Mouse (Mus musculus): ENCODE measurements around the gene Cldnd2. TPM values are rescaled to one million over a fixed set of nuclear protein-coding genes. Genes with fewer than 3 reads are reported as not detected.

Cldnd2 gene
- total and polyA plus RNA-seq, 2 experiments from 2014 or later = not detected

- no peak within 1 kb of the TSS for H3K27ac ChIP-seq (ENCODE audit: low read depth, low read length)
- H3K9me3 ChIP-seq (ENCODE audit: low read length) = no peaks in the 10 kb centered on the region
- H3K4me2 ChIP-seq (ENCODE audit: low read depth) = no peak within 1 kb of the TSS
- H3K36me3 ChIP-seq (ENCODE audit: insufficient read depth) = no peaks in the 10 kb centered on the region
- no peak for DNase-seq
- ATAC-seq = no peak
- TF ChIP-seq CTCF (IDR thresholded peaks at IDR 0.05; ENCODE audit: low read depth) = no peak
- no peaks in the 10 kb centered on the region for H3K4me1 ChIP-seq (ENCODE audit: insufficient read depth)
- no peak within 1 kb of the TSS for H3K4me3 ChIP-seq (ENCODE audit: low read depth, low read length)
- H3K27me3 ChIP-seq (ENCODE audit: insufficient read depth, low read length) = no peaks in the 10 kb centered on the region
- WGBS = 79% methylated on average over 10 of the region's 10 CpGs
- H3K9ac ChIP-seq = no peak within 1 kb of the TSS
Observed at GRCm38 (mm10) chr7:43436341-43437255, 4.0 kb upstream of the Cldnd2 start, which contains the start of gene Nkg7. Gene Nkg7, plus strand, starts transcription at chr7:43437073.

- Histone ChIP-seq H3K4me3 (ENCODE audit: low read depth, low read length) (no peak overlapping the region), H3K9me3 (ENCODE audit: low read length) (no peaks in the 10 kb centered on the region), H3K36me3 (ENCODE audit: insufficient read depth) (no peaks in the 10 kb centered on the region), H3K4me1 (ENCODE audit: insufficient read depth) (peaks cover 4% of the 10 kb centered on the region; the same call in 1 of the 2 replicates), H3K9ac (no peak overlapping the region), H3K27ac (ENCODE audit: low read depth, low read length) (no peak overlapping the region), H3K4me2 (ENCODE audit: low read depth) (no peak overlapping the region), H3K27me3 (ENCODE audit: insufficient read depth, low read length) (no peaks in the 10 kb centered on the region)
- ATAC-seq = no peak
- DNase-seq = no peak
- no peak for TF ChIP-seq CTCF (IDR thresholded peaks at IDR 0.05; ENCODE audit: low read depth)
- WGBS = 81% methylated on average over 4 of the region's 4 CpGs
Observed at GRCm38 (mm10) chr7:43438611-43439010, 2.0 kb upstream of the Cldnd2 start.

- DNase-seq = no peak
Observed at GRCm38 (mm10) chr7:43441071-43441470, 489 bp downstream of the Cldnd2 start.

GRCm38 (mm10) chr7:43442684-43443083 lies 2.1 kb downstream of the Cldnd2 start:
- DNase-seq = no peak
- H3K27me3 ChIP-seq (ENCODE audit: insufficient read depth, low read length) = no peaks in the 10 kb centered on the region
- ATAC-seq = no peak
- peak overlapping the region; percentile 84 for H3K4me2 ChIP-seq (ENCODE audit: low read depth)
- H3K36me3 ChIP-seq (ENCODE audit: insufficient read depth) = no peaks in the 10 kb centered on the region
- no peaks in the 10 kb centered on the region for H3K9me3 ChIP-seq (ENCODE audit: low read length)
- H3K4me1 ChIP-seq (ENCODE audit: insufficient read depth) = peaks cover 11% of the 10 kb centered on the region
- peak overlapping the region; percentile 86 for H3K27ac ChIP-seq (ENCODE audit: low read depth, low read length)
- H3K4me3 ChIP-seq (ENCODE audit: low read depth, low read length) = peak overlapping the region; percentile 52
- TF ChIP-seq CTCF (IDR thresholded peaks at IDR 0.05; ENCODE audit: low read depth) = no peak
- peak overlapping the region; percentile 55 for H3K9ac ChIP-seq
- 15% methylated on average over 9 of the region's 9 CpGs for WGBS

More at GRCm38 (mm10) chr7:43441071-43441470, 489 bp downstream of the Cldnd2 start:
- H3K4me2 ChIP-seq (ENCODE audit: low read depth) = no peak overlapping the region
- no peak overlapping the region for H3K9ac ChIP-seq
- H3K9me3 ChIP-seq (ENCODE audit: low read length) = no peaks in the 10 kb centered on the region
- peaks cover 11% of the 10 kb centered on the region for H3K4me1 ChIP-seq (ENCODE audit: insufficient read depth)
- H3K27me3 ChIP-seq (ENCODE audit: insufficient read depth, low read length) = no peaks in the 10 kb centered on the region
- no peak for ATAC-seq
- TF ChIP-seq CTCF (IDR thresholded peaks at IDR 0.05; ENCODE audit: low read depth) = no peak
- H3K36me3 ChIP-seq (ENCODE audit: insufficient read depth) = no peaks in the 10 kb centered on the region
- WGBS = 83% methylated on average over 3 of the region's 3 CpGs
- no peak overlapping the region for H3K27ac ChIP-seq (ENCODE audit: low read depth, low read length)
- no peak overlapping the region for H3K4me3 ChIP-seq (ENCODE audit: low read depth, low read length)

DNA sequence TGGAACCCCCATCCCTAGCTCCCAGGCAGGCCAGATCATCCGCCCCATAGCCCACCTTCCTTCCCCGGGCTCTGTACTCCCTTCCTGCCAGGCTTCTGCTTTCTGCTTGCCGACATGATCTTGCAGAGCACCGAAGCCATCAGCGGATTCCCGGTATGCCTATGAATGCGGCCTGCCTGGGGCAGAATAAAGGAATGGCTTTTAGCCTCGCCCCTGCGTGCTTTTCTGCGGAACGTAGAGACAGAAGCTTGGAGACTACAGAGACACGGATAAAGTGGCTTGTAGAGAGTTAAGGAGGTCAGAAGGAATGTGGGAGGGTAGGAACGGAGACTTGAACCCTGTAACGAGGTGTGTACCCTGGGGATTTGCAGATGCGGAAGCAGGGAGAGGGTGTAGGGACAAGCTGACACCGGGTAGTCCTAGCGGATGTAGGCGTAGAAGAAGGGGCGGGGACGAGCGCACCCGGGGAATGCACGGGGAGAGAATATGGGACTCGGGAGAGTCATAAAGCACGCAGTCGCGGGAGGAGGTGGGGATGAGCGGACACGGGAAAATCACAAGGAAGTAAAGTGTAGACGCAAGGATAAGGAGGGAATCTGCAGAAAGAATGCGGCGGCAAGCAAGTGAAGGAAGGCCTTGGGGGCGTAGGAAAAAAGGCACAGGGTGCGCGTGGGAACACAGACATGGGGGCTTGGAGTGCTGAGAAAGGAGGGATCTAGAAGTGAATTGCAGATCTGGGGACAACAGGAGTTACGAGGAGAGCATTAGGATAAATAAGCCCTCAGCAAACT lies 2.7 kb downstream of the Cldnd2 start:
- H3K4me3 ChIP-seq (ENCODE audit: low read depth, low read length) = peak overlapping the region; percentile 52
- no peaks in the 10 kb centered on the region for H3K27me3 ChIP-seq (ENCODE audit: insufficient read depth, low read length)
- ATAC-seq (peak; percentile 83), DNase-seq (peak; percentile 75)
- H3K27ac ChIP-seq (ENCODE audit: low read depth, low read length) = peak overlapping the region; percentile 86
- H3K4me2 ChIP-seq (ENCODE audit: low read depth) = peak overlapping the region; percentile 84
- H3K36me3 ChIP-seq (ENCODE audit: insufficient read depth) = no peaks in the 10 kb centered on the region
- H3K9me3 ChIP-seq (ENCODE audit: low read length) = no peaks in the 10 kb centered on the region
- peak overlapping the region; percentile 55 for H3K9ac ChIP-seq
- no peak for TF ChIP-seq CTCF (IDR thresholded peaks at IDR 0.05; ENCODE audit: low read depth)
- WGBS = under 1% methylated on average over 36 of the region's 36 CpGs
- H3K4me1 ChIP-seq (ENCODE audit: insufficient read depth) = peaks cover 11% of the 10 kb centered on the region

GRCm38 (mm10) chr7:43443917-43444293 lies 3.3 kb downstream of the Cldnd2 start, which contains the start of the genes Etfb and Gm45233:
Gene Etfb, plus strand, starts transcription at chr7:43444083.
Gene Gm45233, plus strand, starts transcription at chr7:43444128.
- DNase-seq (peak; percentile 95), ATAC-seq (peak; percentile 98)
- peak within 1 kb of the TSS; percentile 55 for H3K9ac ChIP-seq
- H3K4me2 ChIP-seq (ENCODE audit: low read depth) = peak within 1 kb of the TSS; percentile 84
- H3K4me1 ChIP-seq (ENCODE audit: insufficient read depth) = peaks cover 11% of the 10 kb centered on the region
- TF ChIP-seq CTCF (IDR thresholded peaks at IDR 0.05; ENCODE audit: low read depth) = peak; percentile 29; the same call in 1 of the 2 replicates
- H3K9me3 ChIP-seq (ENCODE audit: low read length) = no peaks in the 10 kb centered on the region
- H3K4me3 ChIP-seq (ENCODE audit: low read depth, low read length) = peak within 1 kb of the TSS; percentile 52
- no peaks in the 10 kb centered on the region for H3K36me3 ChIP-seq (ENCODE audit: insufficient read depth)
- WGBS = under 1% methylated on average over 27 of the region's 27 CpGs
- no peaks in the 10 kb centered on the region for H3K27me3 ChIP-seq (ENCODE audit: insufficient read depth, low read length)
- H3K27ac ChIP-seq (ENCODE audit: low read depth, low read length) = peak within 1 kb of the TSS; percentile 86
